Mouse (Mus musculus) MEL-GATA-1-ER (cell line): Measurements from ENCODE around the gene Tcp1.
"Not testable (repeated sequence)": the region's sequence is repeated elsewhere in the genome, so short reads cannot be mapped to it uniquely, and the experiment has no call there.

ENCODE experiments used
- DNase-seq: peaks from one replicate; pipeline ENCODE4 v3.0.0-alpha.2; 2012; ENCODE audit warnings: low read depth; ENCODE audit errors: extremely low read depth

Tcp1 gene

DNA sequence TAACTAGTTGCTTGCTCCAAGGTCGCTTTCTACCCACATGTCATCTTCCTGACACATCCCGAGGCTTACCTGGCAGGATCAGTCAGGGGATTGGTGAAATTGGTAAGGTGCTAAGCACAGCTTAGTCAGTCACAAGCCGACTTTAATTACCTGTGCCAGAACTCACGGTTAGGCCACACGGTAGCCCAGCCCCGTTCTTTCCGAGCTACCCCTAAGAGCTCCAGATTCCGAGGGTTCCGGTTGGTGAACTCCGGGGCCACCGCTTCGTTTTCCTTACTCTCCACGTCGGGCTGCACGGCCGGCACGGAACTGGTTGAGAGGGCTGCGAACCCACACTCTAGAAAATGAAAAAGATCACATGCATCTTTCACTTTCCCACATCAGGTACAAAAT, at the start of gene Tcp1:
TSS of gene Tcp1 (plus strand) at position 214 of the 393 bp plus-strand sequence.
- no peak for DNase-seq

- DNase-seq, result no peak
Observed at GRCm38 (mm10) chr17:12866853-12867252, 48.6 kb upstream of the Tcp1 start.

DNA sequence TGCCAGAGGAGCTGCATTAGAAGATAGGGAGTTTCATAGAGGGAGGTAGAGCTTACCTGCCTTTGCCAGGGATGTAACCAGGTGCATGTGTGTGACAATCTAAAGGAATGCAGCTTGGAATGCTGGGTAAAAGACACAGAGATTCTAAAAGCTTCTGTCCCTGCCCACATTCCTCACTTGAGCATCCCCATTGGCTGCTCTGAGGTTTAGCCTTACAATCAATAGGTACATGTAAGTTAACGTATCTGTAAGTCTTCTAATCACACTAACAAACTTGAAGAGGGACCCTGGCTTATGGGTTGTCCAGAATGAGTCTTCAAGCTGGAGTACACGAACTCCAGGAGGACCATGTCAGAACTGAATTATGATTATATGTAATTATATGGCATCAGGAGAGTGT, 47.5 kb upstream of the Tcp1 start, which contains the start of gene Mas1:
TSS of gene Mas1 (minus strand) at position 101 of the 400 bp plus-strand sequence.
- DNase-seq, result no peak

GRCm38 (mm10) chr17:12868640-12869039, 46.9 kb upstream of the Tcp1 start:
- DNase-seq, result no peak

DNA sequence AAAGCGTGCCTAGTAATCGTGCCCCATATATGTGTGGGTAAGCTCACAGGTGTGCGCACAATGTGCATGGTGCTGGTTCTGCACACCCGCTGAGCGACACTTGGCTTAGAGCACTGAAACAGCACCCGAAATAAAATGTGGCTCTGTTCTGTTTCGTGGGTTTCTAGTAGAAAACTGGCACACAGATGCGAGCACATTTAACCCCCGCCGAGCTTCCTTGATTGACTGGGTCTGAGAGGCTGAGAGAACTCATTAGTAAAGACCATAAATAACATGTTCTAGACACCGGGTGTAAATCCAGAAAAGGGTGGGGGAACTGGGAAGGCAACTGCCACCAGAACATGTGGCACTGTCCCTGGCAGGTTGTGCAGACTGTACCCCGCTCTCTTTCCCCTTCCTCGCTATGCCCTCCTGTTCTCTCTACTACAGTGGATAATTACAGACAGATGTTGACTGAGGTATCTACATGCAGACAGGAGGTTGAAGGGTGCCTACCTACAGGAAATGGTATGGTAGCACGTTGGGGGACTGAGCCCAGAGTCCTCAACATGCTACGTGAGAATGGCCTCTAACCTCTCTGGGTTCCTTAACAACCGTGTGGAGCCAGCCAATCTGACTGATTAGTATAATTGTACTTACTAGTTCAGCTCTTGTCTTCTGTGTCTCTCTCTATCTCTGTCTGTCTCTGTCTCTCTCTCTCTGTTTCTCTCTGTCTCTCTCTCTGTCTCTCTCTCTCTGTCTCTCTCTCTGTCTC, 43.0 kb upstream of the Tcp1 start:
- no peak for DNase-seq

GRCm38 (mm10) chr17:12875734-12876133, 39.8 kb upstream of the Tcp1 start, which contains the start of gene Mrgprh:
Gene Mrgprh, plus strand, starts transcription at chr17:12876034.
- DNase-seq, result no peak

- DNase-seq, result peak; percentile 64
Observed at GRCm38 (mm10) chr17:12880178-12880577, 35.3 kb upstream of the Tcp1 start.

DNA sequence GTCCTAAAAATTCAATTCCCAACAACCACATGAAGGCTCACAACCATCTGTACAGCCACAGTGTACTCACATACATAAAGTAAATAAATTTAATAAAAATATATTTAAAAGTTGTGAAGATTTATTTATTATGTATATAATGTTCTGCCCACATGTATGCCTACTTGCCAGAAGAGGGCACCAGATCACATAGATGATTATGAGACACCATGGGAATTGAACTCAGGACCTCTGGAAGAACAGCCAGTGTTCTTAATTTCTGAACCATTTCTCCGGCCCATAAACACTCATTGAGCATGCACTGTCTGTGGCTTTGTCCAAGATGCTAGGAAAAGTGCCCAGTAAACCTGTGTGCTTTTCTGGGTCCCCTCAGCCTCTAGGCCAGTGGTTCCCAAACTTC, 34.3 kb upstream of the Tcp1 start:
- no peak for DNase-seq

DNA sequence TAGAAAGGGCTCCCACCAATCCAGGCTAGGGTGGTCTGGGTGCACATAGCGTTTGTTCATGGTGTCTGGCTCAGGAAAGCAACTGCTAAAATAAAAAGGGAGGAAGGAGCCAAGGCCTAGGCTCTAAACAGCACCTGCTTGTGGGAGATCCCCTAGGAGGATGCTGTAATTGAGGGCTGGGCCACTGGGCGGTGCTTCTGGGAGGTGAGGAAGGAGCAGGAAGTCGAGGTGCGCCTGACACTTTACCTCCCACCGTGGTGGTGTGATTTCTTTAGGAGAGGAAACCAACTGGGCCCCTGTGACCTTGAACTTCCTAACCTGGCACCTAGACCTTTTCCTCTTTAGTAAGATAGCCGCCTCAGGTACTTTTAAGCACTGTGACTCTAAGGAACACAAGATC, 28.9 kb upstream of the Tcp1 start:
- DNase-seq, result no peak

- no peak for DNase-seq
Observed at GRCm38 (mm10) chr17:12887021-12887775, 28.3 kb upstream of the Tcp1 start.

DNA sequence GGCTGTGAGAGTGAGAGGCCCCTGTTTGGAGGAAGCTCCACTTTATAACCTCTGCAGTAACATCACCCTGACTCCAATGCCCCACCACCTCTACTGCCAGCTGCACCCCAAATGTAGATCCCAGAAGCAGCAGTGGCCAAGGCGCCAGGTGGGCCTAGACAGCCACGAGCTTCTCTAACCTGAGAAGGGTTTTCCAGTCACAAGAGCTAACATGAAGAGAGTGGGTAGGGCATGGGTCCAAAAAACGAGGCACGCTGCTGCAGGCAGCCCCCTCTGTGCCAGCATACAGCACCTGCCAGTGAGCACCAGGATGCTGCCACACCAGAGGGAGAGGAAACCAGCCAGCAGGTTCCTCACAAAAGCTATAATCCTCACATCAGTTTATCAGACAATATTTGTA, 24.4 kb upstream of the Tcp1 start:
- DNase-seq, result no peak

GRCm38 (mm10) chr17:12892033-12892432, 23.5 kb upstream of the Tcp1 start:
- DNase-seq, result no peak

DNA sequence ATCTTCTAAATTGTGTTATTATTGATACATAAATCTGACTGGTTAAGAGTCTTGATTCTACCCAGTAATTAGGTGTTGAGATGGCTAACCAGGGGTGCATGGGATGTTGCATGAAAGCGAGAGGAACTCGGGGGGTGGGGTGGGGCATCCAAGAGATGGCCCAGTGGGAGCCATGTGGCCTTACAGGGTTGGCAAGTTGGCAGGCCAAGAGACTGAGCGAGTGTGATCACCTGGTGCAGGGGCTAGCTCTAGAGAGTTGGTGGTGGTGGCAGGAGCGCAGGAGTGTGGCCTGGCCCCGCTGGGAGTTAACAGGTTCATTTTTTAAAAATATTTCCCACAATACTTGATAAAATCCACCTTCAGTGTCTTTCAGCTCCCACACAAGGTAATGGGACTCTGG, 17.8 kb upstream of the Tcp1 start:
- no peak for DNase-seq

GRCm38 (mm10) chr17:12898607-12899006, 16.9 kb upstream of the Tcp1 start:
- DNase-seq, result not testable (repeated sequence)

DNA sequence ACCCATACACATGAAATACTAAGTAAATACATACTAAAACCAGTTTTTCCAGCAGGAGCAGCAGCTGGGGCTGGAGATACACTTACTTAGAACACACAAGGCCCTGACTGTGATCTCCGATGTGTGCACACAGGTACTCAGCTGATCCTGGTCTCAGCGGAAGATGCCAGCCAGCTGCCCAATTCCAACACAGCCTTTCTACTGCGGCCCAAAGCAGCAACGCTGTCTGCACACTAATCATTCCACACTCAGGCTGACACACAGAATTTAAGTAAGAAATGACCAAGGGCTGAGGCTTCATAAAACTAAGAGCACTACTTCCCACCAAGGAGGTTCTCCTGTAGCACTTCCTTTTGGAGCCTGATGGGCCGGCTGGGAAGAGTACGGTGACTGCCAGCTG, 13.2 kb upstream of the Tcp1 start:
- no peak for DNase-seq

GRCm38 (mm10) chr17:12903372-12904333, 11.8 kb upstream of the Tcp1 start:
- DNase-seq, result no peak

DNA sequence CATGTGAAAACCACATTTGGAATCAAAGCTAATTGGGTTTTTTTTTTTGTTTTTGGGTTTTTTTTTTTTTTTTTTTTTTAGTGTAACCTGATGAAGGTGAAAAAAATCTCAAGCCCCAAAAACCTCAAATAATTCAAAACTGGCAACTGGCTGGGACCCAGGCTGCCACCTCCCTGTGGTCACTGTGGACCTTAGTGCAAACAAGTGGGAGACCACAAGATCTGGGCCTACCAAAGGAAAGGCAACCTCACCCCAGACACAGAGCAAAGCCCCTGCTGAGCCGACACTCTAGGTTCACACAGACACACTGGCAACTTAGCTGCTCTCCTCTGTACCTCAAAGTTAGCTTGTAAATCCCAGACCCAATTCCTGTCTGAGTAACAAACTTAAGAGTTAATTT, 11.2 kb upstream of the Tcp1 start:
- DNase-seq, result no peak

GRCm38 (mm10) chr17:12905810-12906209, 9.7 kb upstream of the Tcp1 start:
- no peak for DNase-seq

- no peak for DNase-seq
Observed at GRCm38 (mm10) chr17:12906436-12906835, 9.1 kb upstream of the Tcp1 start.

GRCm38 (mm10) chr17:12909361-12910280, 5.9 kb upstream of the Tcp1 start, which contains the start of gene Pnldc1:
Gene Pnldc1, minus strand, starts transcription at chr17:12910230.
- no peak for DNase-seq
